8 mouse cellular contexts compared by ENCODE assay signal in genomic region chr3:89774236-89774960, GRCm38 (mm10). TPM values are rescaled to one million over a fixed set of nuclear protein-coding genes. Genes with fewer than 3 reads are reported as not detected.
DNase-seq lines count a peak whose midpoint lies in the region; ATAC-seq and TF ChIP-seq lines count a peak whose summit lies in the region.

No protein-coding gene starts in this region.

- H3K9ac ChIP-seq in ES-E14 (ENCODE audit: insufficient read depth, low read depth, low read length, poor library complexity, severe bottlenecking) = peak overlapping the region; percentile 96
- peak overlapping the region; percentile 95 for H3K9ac ChIP-seq in heart, embryonic 14.5 days (ENCODE audit: low read length)
- H3K9ac ChIP-seq in liver, embryonic 14.5 days (replicated peaks) = peak overlapping the region; percentile 86
- H3K9ac ChIP-seq in stomach, embryonic 14.5 days (replicated peaks; ENCODE audit: low read depth, low read length) = peak overlapping the region; percentile 99

- H3K4me1 ChIP-seq in ES-E14 (ENCODE audit: control insufficient read depth in 2 of 2, insufficient read depth in 2 of 2, low read length in 2 of 2, poor library complexity in 1 of 2) = peaks cover 4 to 19% of the 10 kb centered on the region in 2 experiments
- H3K4me1 ChIP-seq in heart, embryonic 14.5 days (ENCODE audit: control insufficient read depth in 2 of 2, insufficient read depth in 2 of 2, low read length in 2 of 2) = peaks cover 14 to 26% of the 10 kb centered on the region in 2 experiments
- peaks cover 5 to 25% of the 10 kb centered on the region in 2 experiments for H3K4me1 ChIP-seq in liver, embryonic 14.5 days (replicated peaks; ENCODE audit: control insufficient read depth in 2 of 2, insufficient read depth in 2 of 2, low read length in 1 of 2)
- H3K4me1 ChIP-seq in stomach, embryonic 14.5 days (ENCODE audit: control insufficient read depth, insufficient read depth, low read length) = peaks cover 20% of the 10 kb centered on the region

- H3K9me3 ChIP-seq in ES-E14 (ENCODE audit: control insufficient read depth, insufficient read depth, low read depth, low read length) = no peaks in the 10 kb centered on the region
- H3K9me3 ChIP-seq in heart, embryonic 14.5 days (ENCODE audit: control insufficient read depth, low read length) = no peaks in the 10 kb centered on the region
- no peaks in the 10 kb centered on the region for H3K9me3 ChIP-seq in liver, embryonic 14.5 days (ENCODE audit: control insufficient read depth, low read length)
- H3K9me3 ChIP-seq in stomach, embryonic 14.5 days (ENCODE audit: control insufficient read depth, low read depth, low read length) = no peaks in the 10 kb centered on the region

- H3K27ac ChIP-seq in gastrocnemius, adult 2 months = peak overlapping the region; percentile 98
- peak overlapping the region; percentile 64; the same call in 1 of the 2 replicates for H3K27ac ChIP-seq in ES-E14 (ENCODE audit: insufficient read depth, low read depth, low read length, poor library complexity, severe bottlenecking)
- peak overlapping the region; percentile 23 to 96; a peak in 3 of 4 replicates for H3K27ac ChIP-seq in heart, embryonic 14.5 days (replicated peaks in 1 of 2; ENCODE audit: control insufficient read depth in 1 of 2, insufficient read depth in 1 of 2, low read depth in 2 of 2, low read length in 2 of 2)
- H3K27ac ChIP-seq in liver, embryonic 14.5 days = no peak overlapping the region; the same call in 1 of the 2 replicates
- no peak overlapping the region; the same call in 1 of the 2 replicates for H3K27ac ChIP-seq in stomach, embryonic 14.5 days (ENCODE audit: low read length)

- DNase-seq in gastrocnemius, adult 2 months = no peak
- DNase-seq in gastrocnemius, postnatal 4 days (ENCODE audit: low spot score in 2 of 2) = no peak
- DNase-seq in ES-E14 (ENCODE audit: low read depth, low spot score) = no peak
- no peak for DNase-seq in liver, embryonic 14.5 days (ENCODE audit: low read depth in 3 of 3, low spot score in 3 of 3)
- no peak for DNase-seq in right cerebral cortex, postnatal 36 days (ENCODE audit: low spot score in 2 of 2)
- DNase-seq in layer of hippocampus, postnatal 14 days (ENCODE audit: low spot score in 2 of 2) = no peak

- WGBS in heart, embryonic 14.5 days = 36% methylated on average over 15 of the region's 15 CpGs
- WGBS in liver, embryonic 14.5 days (ENCODE audit: insufficient replicate concordance) = 25% methylated on average over 15 of the region's 15 CpGs
- 41% methylated on average over 15 of the region's 15 CpGs for WGBS in stomach, embryonic 14.5 days

- TF ChIP-seq EP300 in liver, embryonic 14.5 days (IDR thresholded peaks at IDR 0.05; ENCODE audit: low read depth) = no peak

- peak overlapping the region; percentile 84 for H3K4me2 ChIP-seq in heart, embryonic 14.5 days (ENCODE audit: low read length)
- H3K4me2 ChIP-seq in liver, embryonic 14.5 days (ENCODE audit: low read depth) = peak overlapping the region; percentile 97
- H3K4me2 ChIP-seq in stomach, embryonic 14.5 days (replicated peaks; ENCODE audit: low read depth, low read length) = peak overlapping the region; percentile 76

- no peaks in the 10 kb centered on the region for H3K27me3 ChIP-seq in heart, embryonic 14.5 days (ENCODE audit: control insufficient read depth, insufficient read depth, low read length)
- H3K27me3 ChIP-seq in liver, embryonic 14.5 days (ENCODE audit: control insufficient read depth, insufficient read depth, low read length) = no peaks in the 10 kb centered on the region
- H3K27me3 ChIP-seq in stomach, embryonic 14.5 days (ENCODE audit: control insufficient read depth, insufficient read depth, low read length) = no peaks in the 10 kb centered on the region

- no peak for TF ChIP-seq CTCF in gastrocnemius, adult 2 months (IDR thresholded peaks at IDR 0.05)
- TF ChIP-seq CTCF in liver, embryonic 14.5 days (IDR thresholded peaks at IDR 0.05; ENCODE audit: low read depth) = no peak

- in situ Hi-C loops in ES-E14 (cut with MboI; ENCODE audit: low sequenced_read_pairs in 2 of 2, unreplicated experiment in 2 of 2) = no loop called here

- intact Hi-C loops in gastrocnemius, adult 2 months (cut with DNase I) = loop anchor here (10.0 kb wide), 2 partner anchors 260 to 300 kb away; partner anchors contain the start of gene Tpm3

- no peak for ATAC-seq in heart, embryonic 14.5 days (ENCODE audit: insufficient number of reproducible peaks, insufficient read depth, low FRiP score, low read depth)
- ATAC-seq in liver, embryonic 14.5 days (ENCODE audit: insufficient read depth) = no peak
- ATAC-seq in stomach, embryonic 14.5 days (ENCODE audit: insufficient number of reproducible peaks, insufficient read depth, low FRiP score, low read depth) = no peak

- H3K4me3 ChIP-seq in gastrocnemius, adult 2 months = peak overlapping the region; percentile 84
- H3K4me3 ChIP-seq in ES-E14 (ENCODE audit: insufficient read depth in 1 of 2, low read depth in 1 of 2, low read length in 2 of 2, poor library complexity in 1 of 2, severe bottlenecking in 1 of 2) = peak overlapping the region; percentile 86 to 92
- H3K4me3 ChIP-seq in heart, embryonic 14.5 days (ENCODE audit: control insufficient read depth in 1 of 2, insufficient read depth in 1 of 2, low read depth in 1 of 2, low read length in 2 of 2) = peak overlapping the region; percentile 57 to 73
- H3K4me3 ChIP-seq in liver, embryonic 14.5 days (ENCODE audit: insufficient read depth in 1 of 2, low read depth in 2 of 2, low read length in 2 of 2) = peak overlapping the region; percentile 76 to 82
- peak overlapping the region; percentile 97 for H3K4me3 ChIP-seq in stomach, embryonic 14.5 days (ENCODE audit: low read depth, low read length)

- peaks cover 28% of the 10 kb centered on the region for H3K36me3 ChIP-seq in ES-E14 (ENCODE audit: control insufficient read depth, insufficient read depth, low read length, poor library complexity, severe bottlenecking)
- peaks cover 38% of the 10 kb centered on the region for H3K36me3 ChIP-seq in heart, embryonic 14.5 days (ENCODE audit: control insufficient read depth, insufficient read depth, low read length)
- peaks cover 15% of the 10 kb centered on the region for H3K36me3 ChIP-seq in liver, embryonic 14.5 days (replicated peaks; ENCODE audit: control insufficient read depth, insufficient read depth, low read depth)
- peaks cover 36% of the 10 kb centered on the region for H3K36me3 ChIP-seq in stomach, embryonic 14.5 days (ENCODE audit: control insufficient read depth, insufficient read depth, low read length)

TF ChIP-seq in ES-E14, 5 proteins besides CTCF, POLR2A, EP300 and RAD21:
- TF ChIP-seq ZC3H11A (IDR thresholded peaks at IDR 0.05; ENCODE audit: borderline replicate concordance, low read depth, low read length) (no peak), HCFC1 (IDR thresholded peaks at IDR 0.05; ENCODE audit: borderline replicate concordance, insufficient read depth, low read length) (no peak), ZNF384 (IDR thresholded peaks at IDR 0.05; ENCODE audit: low read depth, low read length) (no peak), MAFK (IDR thresholded peaks at IDR 0.05; ENCODE audit: insufficient read depth, low read depth, low read length) (no peak), CHD2 (IDR thresholded peaks at IDR 0.05; ENCODE audit: low read depth, low read length) (no peak)
TF ChIP-seq in ES-E14: peak in this region for 0.

RNA-seq across cellular contexts. Expression of gene Ube2q1, which starts 1.0 kb away (rescaled TPM):
- total RNA-seq in gastrocnemius, adult 2 months (2021) = 10 to 100 TPM; 14.2 to 15.9 TPM
- 10 to 100 TPM; 29.5 to 33.4 TPM for total RNA-seq in gastrocnemius, postnatal 4 days (2021)
- 45.2 and 47.6 TPM in 2 replicates for total RNA-seq in ES-E14 (2012; rRNA removed)
- 13.6 and 15.7 TPM in 2 replicates for polyA plus RNA-seq in heart, embryonic 14.5 days (2014; fragmentation: Nextera tagmentation; extraction: Ambion mirVana)
- polyA plus RNA-seq in liver, embryonic 14.5 days (2012; rRNA removed) = 6.7 and 9.0 TPM in 2 replicates
- polyA plus RNA-seq in liver, embryonic 14.5 days (2014; fragmentation: Nextera tagmentation; extraction: Ambion mirVana) = 6.3 and 6.7 TPM in 2 replicates
- 21.8 and 22.0 TPM in 2 replicates for polyA plus RNA-seq in stomach, embryonic 14.5 days (2014; fragmentation: Nextera tagmentation; extraction: Ambion mirVana)
- total RNA-seq in layer of hippocampus, postnatal 14 days (2021) = 10 to 100 TPM; 84.2 to 89.3 TPM

RNA-seq across cellular contexts. Expression of gene Chrnb2, which starts 10.0 kb away (rescaled TPM):
- under 1 TPM; 0.08 to 0.11 TPM for total RNA-seq in gastrocnemius, adult 2 months (2021)
- under 1 TPM; 0.23 to 0.27 TPM for total RNA-seq in gastrocnemius, postnatal 4 days (2021)
- total RNA-seq in ES-E14 (2012; rRNA removed) = 0.67 and 2.1 TPM in 2 replicates
- polyA plus RNA-seq in heart, embryonic 14.5 days (2014; fragmentation: Nextera tagmentation; extraction: Ambion mirVana) = 0.24 and 0.38 TPM in 2 replicates
- polyA plus RNA-seq in liver, embryonic 14.5 days (2012; rRNA removed) = 0.12 and 0.15 TPM in 2 replicates
- polyA plus RNA-seq in liver, embryonic 14.5 days (2014; fragmentation: Nextera tagmentation; extraction: Ambion mirVana) = 0.10 and 0.18 TPM in 2 replicates
- 1.9 and 2.5 TPM in 2 replicates for polyA plus RNA-seq in stomach, embryonic 14.5 days (2014; fragmentation: Nextera tagmentation; extraction: Ambion mirVana)
- total RNA-seq in layer of hippocampus, postnatal 14 days (2021) = 10 to 100 TPM; 27.5 to 28.0 TPM

RNA-seq across cellular contexts. Expression of gene She, which starts 56.8 kb away (rescaled TPM):
- 1 to 10 TPM; 4.1 to 5.1 TPM for total RNA-seq in gastrocnemius, adult 2 months (2021)
- 10 to 100 TPM; 10.3 to 11.1 TPM for total RNA-seq in gastrocnemius, postnatal 4 days (2021)
- 2.0 and 2.6 TPM in 2 replicates for total RNA-seq in ES-E14 (2012; rRNA removed)
- polyA plus RNA-seq in heart, embryonic 14.5 days (2014; fragmentation: Nextera tagmentation; extraction: Ambion mirVana) = 8.9 and 9.0 TPM in 2 replicates
- polyA plus RNA-seq in liver, embryonic 14.5 days (2012; rRNA removed) = 0.50 and 0.55 TPM in 2 replicates
- 0.81 and 0.86 TPM in 2 replicates for polyA plus RNA-seq in liver, embryonic 14.5 days (2014; fragmentation: Nextera tagmentation; extraction: Ambion mirVana)
- 4.0 and 5.7 TPM in 2 replicates for polyA plus RNA-seq in stomach, embryonic 14.5 days (2014; fragmentation: Nextera tagmentation; extraction: Ambion mirVana)
- total RNA-seq in layer of hippocampus, postnatal 14 days (2021) = 1 to 10 TPM; 3.4 to 3.5 TPM

RNA-seq across cellular contexts. Expression of gene Adar, which starts 59.6 kb away (rescaled TPM):
- total RNA-seq in gastrocnemius, adult 2 months (2021) = 1 to 10 TPM; 3.0 to 3.4 TPM
- 10 to 100 TPM in 1 of 2 experiments, 1 to 10 TPM in 1; 9.0 to 11.2 TPM for total RNA-seq in gastrocnemius, postnatal 4 days (2021)
- 35.2 and 42.7 TPM in 2 replicates for total RNA-seq in ES-E14 (2012; rRNA removed)
- 8.0 and 9.4 TPM in 2 replicates for polyA plus RNA-seq in heart, embryonic 14.5 days (2014; fragmentation: Nextera tagmentation; extraction: Ambion mirVana)
- 5.8 and 7.9 TPM in 2 replicates for polyA plus RNA-seq in liver, embryonic 14.5 days (2012; rRNA removed)
- polyA plus RNA-seq in liver, embryonic 14.5 days (2014; fragmentation: Nextera tagmentation; extraction: Ambion mirVana) = 6.4 and 6.5 TPM in 2 replicates
- polyA plus RNA-seq in stomach, embryonic 14.5 days (2014; fragmentation: Nextera tagmentation; extraction: Ambion mirVana) = 15.3 and 16.6 TPM in 2 replicates
- total RNA-seq in layer of hippocampus, postnatal 14 days (2021) = 10 to 100 TPM; 87.9 to 91.6 TPM

Comparison
In these comparisons a context has a peak if more than half of its experiments do, and no peak if none do; other contexts are left out.
1. H3K27ac ChIP-seq: peak in gastrocnemius, adult 2 months (single experiment), ES-E14 (single experiment) and heart, embryonic 14.5 days (2 of 2); none in liver, embryonic 14.5 days (single experiment) and stomach, embryonic 14.5 days (single experiment).
2. Peak in every context shown above with its lines, with median percentiles within 50 percentile points of each other: H3K4me3 ChIP-seq, H3K9ac ChIP-seq and H3K4me2 ChIP-seq.